Mouse (Mus musculus): ENCODE data around the gene Asgr1. TPM values are rescaled to one million over a fixed set of nuclear protein-coding genes. Genes with fewer than 3 reads are reported as not detected.
"Not testable (repeated sequence)": the region's sequence is repeated elsewhere in the genome, so short reads cannot be mapped to it uniquely, and the experiment has no call there.

Gene Asgr1
- total RNA-seq, 4 experiments from 2014 or later: 0.77 to 2.4 (median 1.5) TPM

DNA sequence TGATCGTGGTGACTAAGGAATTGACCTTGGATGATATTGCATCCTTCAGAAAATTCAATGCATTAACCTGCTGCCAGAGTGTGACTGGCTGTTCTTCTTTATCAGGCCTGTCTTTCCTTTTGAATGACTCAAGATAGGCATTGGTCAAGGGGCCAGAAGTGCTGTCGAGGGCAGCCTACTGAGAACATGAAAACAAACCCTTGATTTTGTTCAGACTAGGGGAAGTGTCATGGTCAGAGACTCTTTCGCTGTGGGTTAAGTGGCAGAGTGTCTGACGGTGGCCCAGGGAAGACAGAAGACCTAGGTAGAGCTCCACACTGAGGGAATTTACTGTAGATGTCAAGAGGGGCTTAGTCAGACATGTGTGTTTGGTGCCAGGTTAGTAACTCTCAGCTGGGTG, 12.8 kb downstream of the Asgr1 start:
- no peak for DNase-seq (ENCODE audit: low spot score in 2 of 2)

DNA sequence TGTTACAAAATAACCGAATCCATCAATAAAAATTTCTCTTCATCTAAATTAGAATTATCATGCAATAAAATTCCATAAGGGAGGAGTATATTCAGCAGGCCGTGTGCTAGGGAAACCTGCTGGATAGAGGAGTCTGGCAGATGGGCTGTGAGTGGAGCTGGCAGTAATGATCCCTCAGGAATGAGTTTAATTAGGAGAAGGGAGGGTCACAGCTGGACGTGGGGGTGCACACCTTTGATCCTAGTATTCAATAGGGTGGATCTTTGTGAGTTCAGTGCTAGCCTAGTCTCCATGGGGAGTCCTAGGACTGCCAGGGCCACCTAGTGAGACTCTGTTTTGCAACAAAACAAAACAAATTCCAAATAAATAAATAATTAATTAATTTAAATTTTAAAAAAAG, 14.4 kb downstream of the Asgr1 start:
- no peak for DNase-seq (ENCODE audit: low spot score in 2 of 2)

DNA sequence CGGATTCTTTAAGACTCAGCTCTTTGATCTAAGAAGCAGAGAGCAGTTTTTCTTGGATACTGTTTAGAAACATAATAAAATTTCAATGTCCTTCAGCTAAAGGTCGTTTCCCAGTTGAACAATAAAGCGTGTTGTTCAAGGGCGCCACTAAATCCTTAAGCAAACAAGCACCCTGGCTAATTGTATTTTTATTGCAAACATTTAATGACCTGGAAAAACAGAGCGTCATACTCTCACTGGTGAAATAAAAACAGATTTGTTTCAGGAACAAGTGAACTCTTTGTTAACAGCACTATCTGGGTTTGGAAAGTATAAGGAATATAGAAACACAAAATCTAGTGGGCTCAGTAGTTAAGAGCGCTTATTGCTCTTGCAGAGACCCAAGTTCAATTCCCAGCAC, 16.2 kb downstream of the Asgr1 start:
- no peak for DNase-seq (ENCODE audit: low spot score in 2 of 2)

DNA sequence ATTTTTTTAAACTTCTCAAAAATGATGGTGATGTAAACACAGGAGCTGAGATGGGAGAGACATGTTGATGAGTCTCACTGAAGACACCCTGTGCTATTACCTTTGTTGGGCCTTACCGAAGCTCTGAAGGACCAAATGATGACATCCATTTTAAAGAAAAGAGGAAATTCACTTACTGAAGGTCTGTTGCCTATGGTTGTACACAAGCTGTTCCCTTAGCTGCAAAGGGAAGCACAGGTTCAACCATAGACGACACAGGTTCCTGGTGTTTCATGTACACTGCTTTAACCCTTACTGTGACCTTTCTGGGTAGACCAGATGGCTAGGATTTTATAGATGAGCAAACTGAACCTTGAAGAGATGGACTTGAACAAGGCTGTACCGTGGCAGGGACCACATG, 16.7 kb downstream of the Asgr1 start:
- DNase-seq (ENCODE audit: low spot score in 2 of 2): not testable (repeated sequence)

DNA sequence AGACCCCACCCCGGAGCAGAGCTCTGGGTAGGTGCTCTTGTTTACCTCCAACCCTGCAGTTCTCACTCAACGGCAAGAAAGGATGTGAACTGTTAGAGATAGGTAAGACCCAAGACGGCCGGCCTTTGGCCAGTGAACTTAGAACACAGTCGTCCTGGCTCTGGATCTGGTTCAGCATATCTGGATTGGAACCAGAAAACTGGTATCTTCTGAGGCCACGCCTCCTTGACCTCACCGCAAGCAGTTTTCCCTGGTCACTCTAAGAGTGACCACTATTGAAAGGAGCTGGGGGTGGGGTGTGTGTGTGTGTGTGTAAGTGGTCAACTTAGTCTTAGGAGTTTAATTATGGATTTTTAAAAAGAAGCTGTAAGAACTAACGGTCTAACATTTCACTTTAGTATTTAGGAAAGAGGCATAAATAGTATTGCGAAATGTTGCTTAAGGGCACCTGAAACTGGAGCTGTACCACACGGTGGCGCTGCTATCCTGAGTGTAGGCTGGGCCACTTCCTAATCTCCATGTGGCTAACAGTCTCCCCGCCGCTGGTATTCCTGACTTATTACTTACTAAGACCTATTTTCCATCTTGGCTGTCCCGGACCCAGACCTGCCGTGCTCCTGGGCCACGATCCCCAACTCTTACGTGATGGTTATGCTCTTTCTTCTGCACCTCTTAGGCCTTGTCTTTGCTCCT, 20.6 kb downstream of the Asgr1 start:
- DNase-seq (ENCODE audit: low spot score in 2 of 2): peak in 1 of 2 experiments; percentile 60

DNA sequence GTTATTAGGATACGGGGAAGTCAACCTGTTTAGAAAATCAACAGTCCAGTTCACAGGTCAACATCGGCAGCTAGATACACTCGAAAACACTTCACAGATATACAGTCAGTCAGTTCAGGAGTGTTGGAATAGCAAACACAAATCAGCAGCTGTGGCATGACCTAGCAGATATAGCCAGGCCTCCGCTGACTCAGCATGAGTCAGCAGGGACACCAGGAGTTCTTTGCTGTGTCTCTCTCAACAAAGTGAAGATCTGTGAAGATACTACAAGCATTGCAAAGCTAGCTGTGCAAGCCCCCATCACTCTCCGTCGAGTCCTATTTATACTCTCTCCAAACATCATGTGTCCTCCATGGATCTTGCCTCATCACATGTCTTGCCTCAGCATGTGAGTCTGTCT, 21.7 kb downstream of the Asgr1 start:
- no peak for DNase-seq (ENCODE audit: low spot score in 2 of 2)

DNA sequence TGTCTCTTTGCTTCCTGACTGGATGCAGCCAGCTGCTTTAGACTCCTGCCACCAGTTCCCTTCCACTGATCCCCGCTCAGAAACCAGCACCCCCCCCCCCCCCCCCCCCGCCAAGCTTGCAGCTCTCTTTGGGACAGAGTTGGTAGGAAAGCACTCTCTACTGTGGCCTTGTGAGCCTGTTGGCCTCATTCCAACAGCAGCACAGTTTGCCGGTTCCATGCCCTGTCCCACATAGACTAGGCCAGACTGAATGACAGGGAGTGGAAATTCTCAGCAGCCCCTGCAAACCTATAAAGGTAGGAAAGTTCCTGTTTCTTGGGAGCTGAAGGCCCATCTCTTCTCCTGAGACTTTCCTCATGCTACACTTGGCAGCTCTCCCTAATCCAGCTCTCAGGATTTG, 23.6 kb downstream of the Asgr1 start:
- DNase-seq (ENCODE audit: low spot score in 2 of 2): no peak

DNA sequence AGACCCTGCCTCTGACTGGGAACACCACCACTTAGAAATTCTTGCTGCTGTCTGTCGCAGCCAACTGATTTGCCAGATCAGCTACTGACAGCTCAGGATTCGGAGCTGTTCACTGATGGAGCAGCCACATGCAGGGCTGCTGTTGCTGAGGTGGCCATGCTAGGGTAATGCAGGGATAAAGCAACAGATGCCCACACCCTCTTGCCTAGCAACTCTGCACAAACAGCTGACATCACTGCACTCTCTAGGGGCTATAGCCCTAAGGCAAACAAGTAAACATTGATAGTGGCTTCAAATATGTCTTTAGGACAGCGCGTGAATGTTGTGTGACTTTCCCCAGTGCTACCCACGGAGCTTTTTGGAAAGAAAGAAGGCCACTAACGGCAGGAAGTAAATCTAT, 25.3 kb downstream of the Asgr1 start:
- no peak for DNase-seq (ENCODE audit: low spot score in 2 of 2)

DNA sequence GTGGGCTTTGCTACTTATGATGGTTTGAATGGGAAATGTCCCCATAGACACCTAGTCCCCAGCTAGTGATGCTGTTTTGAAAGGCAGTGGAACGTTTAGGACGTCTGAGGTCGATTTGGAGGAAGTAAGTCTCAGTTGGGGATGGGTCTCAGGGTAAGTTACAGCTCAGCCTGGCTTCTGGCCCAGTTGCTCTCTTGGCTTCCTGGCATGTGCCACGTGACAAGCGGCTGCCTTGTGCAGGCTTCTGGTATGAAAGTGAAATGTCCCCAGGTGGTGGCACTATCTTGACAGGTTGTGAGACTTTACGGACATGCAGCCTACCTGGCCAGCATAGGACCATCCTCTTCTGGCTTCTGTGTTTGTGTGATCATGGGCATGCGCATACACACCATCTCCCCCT, 26.0 kb downstream of the Asgr1 start:
- DNase-seq (ENCODE audit: low spot score in 2 of 2): no peak

DNA sequence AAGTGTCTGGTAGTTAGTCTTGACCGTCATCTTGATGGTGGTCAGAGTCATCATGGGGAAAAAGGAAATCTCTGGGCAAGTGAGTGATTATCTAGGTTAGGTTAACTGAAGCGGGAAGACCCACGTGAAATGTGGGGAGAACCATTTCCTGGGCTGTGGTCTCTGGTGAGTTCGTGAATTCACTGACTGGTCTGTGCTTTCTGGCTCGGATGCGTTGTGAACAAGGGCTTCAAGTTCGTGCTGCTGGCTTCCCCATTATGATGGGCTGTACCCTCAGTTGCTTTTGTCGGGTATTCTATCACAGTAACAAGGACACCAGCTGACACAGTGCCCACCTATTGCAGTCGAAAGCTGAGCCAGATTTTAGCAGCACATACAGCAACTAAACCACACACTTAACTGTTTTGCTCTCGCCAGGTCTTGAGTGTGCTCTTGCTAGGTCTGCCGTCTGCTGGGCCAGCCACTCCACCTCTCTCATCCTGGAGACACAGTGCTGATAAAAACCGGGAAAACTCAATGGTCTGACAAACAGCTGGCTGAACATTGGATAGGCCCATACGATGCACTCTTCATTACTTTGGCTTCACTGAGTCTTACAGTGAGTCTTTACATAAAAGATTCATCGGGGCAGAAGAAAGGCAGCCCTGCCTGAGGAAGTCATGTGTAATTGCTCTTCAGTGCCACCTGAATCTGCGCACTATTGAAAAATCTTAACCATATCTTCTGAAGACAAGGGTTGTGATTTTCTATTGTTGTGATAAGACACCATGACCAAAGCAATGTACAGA, 27.1 kb downstream of the Asgr1 start:
- DNase-seq (ENCODE audit: low spot score in 2 of 2): no peak

DNA sequence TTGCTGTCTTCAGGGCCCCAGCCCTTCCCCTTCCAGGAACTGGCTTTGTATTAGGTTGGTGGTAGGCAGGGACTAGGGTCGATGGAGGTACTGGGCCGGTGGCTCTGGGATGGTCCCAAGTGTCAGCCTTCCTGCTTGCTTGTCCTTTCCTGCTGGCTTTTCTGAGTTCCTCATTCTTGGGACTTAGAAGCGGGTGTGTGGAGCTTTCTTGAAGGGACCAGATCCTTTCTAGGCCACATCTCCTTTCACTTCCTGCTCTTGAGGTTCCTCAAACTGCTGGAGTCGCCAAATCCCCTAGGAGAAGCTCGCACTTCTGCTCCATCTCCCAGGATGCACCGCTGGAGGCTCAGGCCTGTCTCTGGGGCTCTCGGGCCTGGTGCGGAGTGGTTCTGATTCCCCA, 30.7 kb downstream of the Asgr1 start:
- no peak for DNase-seq (ENCODE audit: low spot score in 2 of 2)

DNA sequence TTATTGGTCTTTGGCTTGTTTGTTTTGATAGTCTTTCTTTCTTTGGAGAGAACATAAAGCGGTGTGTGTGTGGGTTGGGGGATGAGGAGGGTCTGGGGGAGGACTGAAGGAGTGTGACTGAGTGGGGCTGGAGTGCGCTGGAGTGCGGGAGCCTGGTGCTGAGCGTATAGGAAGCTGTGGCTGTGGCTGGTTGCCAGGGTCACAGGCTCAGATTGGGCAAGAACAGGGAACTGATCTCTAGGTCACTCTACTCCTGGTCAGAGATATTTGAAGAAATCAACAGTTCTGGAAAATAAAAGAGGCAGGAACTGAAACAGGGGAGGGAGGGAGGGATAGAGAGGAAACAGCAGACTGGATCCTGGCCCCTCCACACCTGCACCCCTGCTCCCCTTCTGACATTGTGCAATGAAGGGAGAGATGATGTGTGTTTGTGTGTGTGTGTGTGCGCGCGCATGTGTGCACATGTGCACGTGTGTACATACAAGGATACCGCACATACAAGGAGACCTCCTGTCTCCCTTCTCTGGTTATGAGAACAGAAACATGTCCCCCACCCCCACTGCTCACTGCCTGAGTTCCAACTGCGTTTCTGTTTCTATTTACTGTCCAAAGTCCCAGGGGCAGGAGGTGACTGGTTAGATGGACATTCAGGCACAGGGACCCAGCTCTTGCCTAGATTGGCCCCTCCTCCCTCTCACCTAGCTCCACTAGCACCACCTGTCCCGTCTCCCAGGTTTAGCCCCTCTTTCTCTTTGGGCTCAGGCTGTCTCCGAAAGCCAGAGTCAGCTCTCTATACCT, 38.3 kb downstream of the Asgr1 start, which contains the start of gene Asgr2:
Gene Asgr2, plus strand, starts transcription at position 659 of the 798 bp plus-strand sequence.
- DNase-seq (ENCODE audit: low spot score in 2 of 2): no peak

DNA sequence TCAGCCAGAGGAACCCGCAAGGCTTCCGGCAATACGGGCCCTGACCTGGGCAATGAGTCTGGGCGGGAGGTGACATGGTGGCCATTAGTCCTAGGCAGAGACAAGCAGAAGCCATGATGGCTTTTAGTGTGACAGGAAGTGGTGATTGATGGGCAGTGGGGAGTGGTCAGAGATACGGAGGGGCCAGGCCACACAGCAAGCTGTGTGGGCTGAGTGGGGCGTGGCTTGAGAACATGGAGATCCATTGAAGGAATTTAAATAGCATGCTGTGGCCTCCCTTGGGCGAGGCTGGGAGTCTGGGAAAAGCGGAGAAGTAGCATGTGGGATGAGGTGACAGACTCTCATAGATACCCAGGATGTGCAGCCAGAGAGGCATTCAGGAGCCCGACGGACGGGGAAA, 43.5 kb downstream of the Asgr1 start:
- no peak for DNase-seq (ENCODE audit: low spot score in 2 of 2)

DNA sequence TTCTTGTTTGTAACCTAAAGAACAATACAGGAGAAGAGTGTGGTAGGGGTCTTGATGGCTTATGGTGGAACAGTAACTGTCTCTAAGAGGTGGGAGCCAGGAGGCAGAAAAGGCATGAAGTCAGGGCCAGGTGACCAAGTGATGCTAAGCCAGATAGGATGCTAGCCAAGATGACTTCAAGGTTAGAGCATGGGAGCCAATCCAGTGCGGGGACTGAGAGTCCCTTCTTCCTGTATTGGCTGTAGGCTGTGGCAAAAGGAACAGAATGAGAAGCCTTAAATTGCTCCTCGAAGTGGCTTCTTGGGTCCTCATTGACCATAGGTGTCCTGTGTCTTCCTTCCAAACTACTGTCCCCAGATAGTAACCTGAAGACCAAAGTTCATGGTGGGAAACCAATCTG, 45.2 kb downstream of the Asgr1 start:
- no peak for DNase-seq (ENCODE audit: low spot score in 2 of 2)

DNA sequence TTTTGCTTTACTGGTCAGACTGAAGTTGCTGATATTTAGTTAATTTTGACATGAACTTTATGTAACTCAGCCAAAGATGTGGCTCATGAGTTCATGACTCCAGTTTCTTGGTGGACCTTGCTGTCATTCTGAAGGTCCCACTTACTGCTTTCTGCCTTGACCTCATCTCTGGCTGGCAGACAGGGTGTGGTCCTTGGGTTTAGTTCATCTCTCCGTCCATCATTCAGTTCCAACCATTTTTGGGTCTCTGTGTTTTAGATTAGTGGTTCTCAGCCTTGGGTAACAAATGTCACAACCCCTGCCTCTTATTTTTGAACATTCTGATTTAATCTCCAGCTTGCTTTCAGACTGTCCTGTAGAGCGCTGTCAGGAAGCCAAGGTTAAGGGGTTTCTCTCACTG, 45.9 kb downstream of the Asgr1 start:
- no peak for DNase-seq (ENCODE audit: low spot score in 2 of 2)

DNA sequence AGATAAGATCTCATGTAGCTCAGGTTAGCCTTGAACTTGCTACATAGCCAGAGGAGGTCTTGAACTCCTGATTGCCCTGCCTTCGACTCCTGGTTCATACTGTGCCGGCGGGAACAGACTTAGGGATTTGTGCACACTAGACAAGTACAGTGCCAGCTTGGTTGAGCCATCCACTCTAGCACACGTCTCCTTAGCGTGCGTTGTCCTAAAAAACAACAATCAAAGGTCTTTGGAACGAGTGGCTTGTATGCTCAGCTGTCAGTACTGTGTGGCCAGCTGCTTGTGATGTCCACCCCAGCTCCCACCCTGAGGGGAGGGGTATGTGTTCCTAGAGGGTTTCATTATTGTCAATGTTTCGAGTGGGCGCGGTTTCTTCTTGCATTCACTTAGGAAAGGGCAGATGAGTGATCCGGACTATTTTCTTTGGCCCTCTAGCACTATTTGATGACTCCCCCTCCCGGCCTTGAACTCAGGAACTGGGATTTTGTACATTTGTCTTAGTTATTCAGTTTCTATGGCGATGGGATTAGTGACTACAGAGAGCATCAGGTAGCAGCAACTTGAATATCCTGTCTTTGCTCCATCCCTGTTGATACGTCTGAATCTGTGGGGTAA, 49.9 kb downstream of the Asgr1 start:
- DNase-seq (ENCODE audit: low spot score in 2 of 2): no peak

DNA sequence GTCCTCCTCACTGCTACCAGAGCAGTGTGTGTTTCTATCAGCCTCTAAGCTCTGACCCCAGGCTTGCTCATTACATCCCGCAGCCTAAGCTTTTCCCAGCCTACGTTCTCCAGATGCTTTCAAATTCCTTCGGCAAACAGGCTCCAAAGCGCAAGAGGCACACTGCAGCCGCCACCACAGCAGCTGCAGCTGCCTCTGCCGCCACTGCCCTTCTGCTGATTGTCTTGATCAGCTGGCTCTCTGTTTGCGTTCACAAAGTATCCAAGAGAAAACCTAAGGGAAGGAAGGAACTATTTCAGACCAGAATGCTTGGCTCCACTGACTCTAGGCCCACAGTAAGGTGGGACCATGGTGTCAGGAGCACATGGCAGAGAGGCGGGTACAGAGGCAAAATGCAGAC, 53.2 kb downstream of the Asgr1 start:
- no peak for DNase-seq (ENCODE audit: low spot score in 2 of 2)

Small RNA genes within 50 kb of the gene (microRNA-seq; reads per million reads assigned to microRNA genes)
- gene Mir324: 6,891 to 7,549 reads per million in 2 experiments

Other genes starting within 250 kb of the Asgr1 start
- gene Tmem102, start 248.5 kb upstream of the Asgr1 start, total RNA-seq (2022): under 1 TPM in 2 of 4 experiments, not detected in 2; 0.16 to 0.20 TPM
- not detected for gene Gm39566, start 238.8 kb upstream of the Asgr1 start, total RNA-seq (2022)
- not detected for gene Spem2, start 235.6 kb upstream of the Asgr1 start, total RNA-seq (2022)
- under 1 TPM in 3 of 4 experiments, not detected in 1; 0.43 to 0.74 (median 0.49) TPM for gene Spem1, start 231.9 kb upstream of the Asgr1 start, total RNA-seq (2022)
- gene Nlgn2, start 216.3 kb upstream of the Asgr1 start, total RNA-seq (2022): 100 to 1,000 TPM; 217 to 228 (median 217) TPM
- gene Tmem256, start 215.6 kb upstream of the Asgr1 start, total RNA-seq (2022): 100 to 1,000 TPM; 117 to 147 (median 123) TPM
- gene Plscr3, start 207.7 kb upstream of the Asgr1 start, total RNA-seq (2022): 10 to 100 TPM; 16.0 to 20.0 (median 18.6) TPM
- gene Tnk1, start 195.4 kb upstream of the Asgr1 start, total RNA-seq (2022): under 1 TPM in 3 of 4 experiments, not detected in 1; 0.26 to 0.46 (median 0.30) TPM
- not detected for gene Tmem95, start 176.1 kb upstream of the Asgr1 start, total RNA-seq (2022)
- gene Kctd11, start 172.7 kb upstream of the Asgr1 start, total RNA-seq (2022): 1 to 10 TPM; 1.0 to 2.0 (median 1.2) TPM
- not detected for gene Acap1, start 158.5 kb upstream of the Asgr1 start, total RNA-seq (2022)
- 1 to 10 TPM in 1 of 4 experiments, under 1 TPM in 3; 0.39 to 1.1 (median 0.56) TPM for gene 2810408A11Rik, start 153.1 kb upstream of the Asgr1 start, total RNA-seq (2022)
- gene Neurl4, start 153.0 kb upstream of the Asgr1 start, total RNA-seq (2022): 100 to 1,000 TPM in 3 of 4 experiments, 10 to 100 TPM in 1; 97.6 to 122 (median 112) TPM
- 10 to 100 TPM; 27.1 to 37.6 (median 32.4) TPM for gene Gps2, start 140.2 kb upstream of the Asgr1 start, total RNA-seq (2022)
- 100 to 1,000 TPM; 413 to 430 (median 416) TPM for gene Eif5a, start 132.1 kb upstream of the Asgr1 start, total RNA-seq (2022)
- 1 to 10 TPM; 5.1 to 9.6 (median 6.1) TPM for gene Ybx2, start 118.3 kb upstream of the Asgr1 start, total RNA-seq (2022)
- gene Slc2a4, start 105.9 kb upstream of the Asgr1 start, total RNA-seq (2022): 1 to 10 TPM; 4.8 to 5.4 (median 5.1) TPM
- not detected for gene Cldn7, start 89.3 kb upstream of the Asgr1 start, total RNA-seq (2022)
- 100 to 1,000 TPM; 108 to 126 (median 118) TPM for gene Ctdnep1, start 72.9 kb upstream of the Asgr1 start, total RNA-seq (2022)
- gene Elp5, start 71.6 kb upstream of the Asgr1 start, total RNA-seq (2022): 100 to 1,000 TPM in 1 of 4 experiments, 10 to 100 TPM in 3; 78.7 to 101 (median 87.1) TPM
- gene Gabarap, start 62.9 kb upstream of the Asgr1 start, total RNA-seq (2022): 100 to 1,000 TPM; 218 to 247 (median 236) TPM
- 10 to 100 TPM; 49.6 to 59.9 (median 51.8) TPM for gene Phf23, start 58.3 kb upstream of the Asgr1 start, total RNA-seq (2022)
- 10 to 100 TPM; 28.0 to 36.9 (median 32.9) TPM for gene Dvl2, start 53.5 kb upstream of the Asgr1 start, total RNA-seq (2022)
- gene Acadvl, start 38.7 kb upstream of the Asgr1 start, total RNA-seq (2022): 10 to 100 TPM; 57.9 to 68.3 (median 61.2) TPM
- gene Dlg4, start 37.1 kb upstream of the Asgr1 start, total RNA-seq (2022): 100 to 1,000 TPM; 721 to 849 (median 797) TPM
- gene Asgr2, start 38.6 kb downstream of the Asgr1 start, total RNA-seq (2022): not detected
- gene Mgl2, start 76.2 kb downstream of the Asgr1 start, total RNA-seq (2022): 1 to 10 TPM in 1 of 4 experiments, under 1 TPM in 3; 0.57 to 1.1 (median 0.76) TPM
- gene Clec10a, start 102.1 kb downstream of the Asgr1 start, total RNA-seq (2022): 1 to 10 TPM in 3 of 4 experiments, under 1 TPM in 1; 0.96 to 3.3 (median 2.7) TPM
- gene Slc16a11, start 158.7 kb downstream of the Asgr1 start, total RNA-seq (2022): 10 to 100 TPM; 32.3 to 43.4 (median 36.5) TPM
- gene Slc16a13, start 167.0 kb downstream of the Asgr1 start, total RNA-seq (2022): 10 to 100 TPM in 1 of 4 experiments, 1 to 10 TPM in 3; 7.6 to 10.4 (median 8.5) TPM
- 1 to 10 TPM; 1.0 to 2.2 (median 1.9) TPM for gene Bcl6b, start 175.7 kb downstream of the Asgr1 start, total RNA-seq (2022)
- gene 0610010K14Rik, start 183.8 kb downstream of the Asgr1 start, total RNA-seq (2022): 10 to 100 TPM; 41.0 to 46.9 (median 42.0) TPM
- 1 to 10 TPM; 3.2 to 5.1 (median 3.8) TPM for gene Gm21988, start 185.7 kb downstream of the Asgr1 start, total RNA-seq (2022)
- 100 to 1,000 TPM; 197 to 255 (median 240) TPM for gene Rnasek, start 185.8 kb downstream of the Asgr1 start, total RNA-seq (2022)
- gene Alox12, start 201.3 kb downstream of the Asgr1 start, total RNA-seq (2022): under 1 TPM; 0.23 to 0.82 (median 0.55) TPM

All from left cerebral cortex, adult 8-10 months (tissue).